Mouse (Mus musculus) heart, embryonic 16.5 days (tissue): ENCODE measurements around the gene Lama4. TPM values are rescaled to one million over a fixed set of nuclear protein-coding genes. Genes with fewer than 3 reads are reported as not detected.

Experiments used
- ATAC-seq: fragments of 200-750 bp; cut with Nextera tagmentation; replicated peaks from 2 replicates; pipeline ENCODE4 v1.8.0; 2017; ENCODE audit warnings: moderate number of reproducible peaks; ENCODE audit not compliant: insufficient read depth, low FRiP score; ENCODE audit errors: extremely low read depth
- H3K27ac ChIP-seq: fragments of 300-500 bp; sonication (generic); 2 replicates; pipeline ENCODE4 v1.5.1; 2014; ENCODE audit warnings: mild to moderate bottlenecking, low read length, control low read depth, moderate library complexity
- H3K27me3 ChIP-seq: fragments of 300-500 bp; sonication (generic); 2 replicates; pipeline ENCODE4 v1.6.1; 2014; ENCODE audit warnings: low read length, mixed read lengths; ENCODE audit not compliant: control insufficient read depth, insufficient read depth
- H3K36me3 ChIP-seq: fragments of 300-500 bp; sonication (generic); 2 replicates; pipeline ENCODE4 v1.6.1; 2014; ENCODE audit not compliant: control insufficient read depth, insufficient read depth
- H3K4me1 ChIP-seq: fragments of 300-500 bp; sonication (generic); 2 replicates; pipeline ENCODE4 v1.6.1; 2014; ENCODE audit warnings: low read length, mixed read lengths; ENCODE audit not compliant: control insufficient read depth, insufficient read depth
- H3K4me2 ChIP-seq: fragments of 300-500 bp; sonication (generic); 2 replicates; pipeline ENCODE4 v1.6.1; 2014; ENCODE audit warnings: low read depth, mild to moderate bottlenecking, control low read depth, low read length
- H3K4me3 ChIP-seq: fragments of 300-500 bp; sonication (generic); 2 replicates; pipeline ENCODE4 v1.5.1; 2014; ENCODE audit warnings: mild to moderate bottlenecking, control low read depth, low read length
- H3K9ac ChIP-seq: fragments of 300-500 bp; sonication (generic); 2 replicates; pipeline ENCODE4 v1.6.1; 2014; ENCODE audit warnings: low read length, control low read depth
- H3K9me3 ChIP-seq: fragments of 300-500 bp; sonication (generic); replicated peaks from 2 replicates; pipeline ENCODE4 v1.6.1; 2016; ENCODE audit warnings: low read length; ENCODE audit not compliant: control insufficient read depth
- WGBS: fragments of 180-500 bp; shearing (Covaris S2); extraction: QIAGEN DNeasy Blood & Tissue Kit; methylation state at CpG from one replicate; pipeline ENCODE4 v1.1.7; 2014; 5-methylcytosine and 5-hydroxymethylcytosine counted together
- polyA plus RNA-seq: library from polyadenylated mRNA; unstranded; fragments of >200 nt; fragmentation: Nextera tagmentation; extraction: Ambion mirVana; gene quantifications from 2 replicates; pipeline ENCODE4 v1.2.1, GENCODE M21; 2015

The Lama4 gene
- polyA plus RNA-seq, 1 experiment from 2014 or later: 105 TPM

DNA sequence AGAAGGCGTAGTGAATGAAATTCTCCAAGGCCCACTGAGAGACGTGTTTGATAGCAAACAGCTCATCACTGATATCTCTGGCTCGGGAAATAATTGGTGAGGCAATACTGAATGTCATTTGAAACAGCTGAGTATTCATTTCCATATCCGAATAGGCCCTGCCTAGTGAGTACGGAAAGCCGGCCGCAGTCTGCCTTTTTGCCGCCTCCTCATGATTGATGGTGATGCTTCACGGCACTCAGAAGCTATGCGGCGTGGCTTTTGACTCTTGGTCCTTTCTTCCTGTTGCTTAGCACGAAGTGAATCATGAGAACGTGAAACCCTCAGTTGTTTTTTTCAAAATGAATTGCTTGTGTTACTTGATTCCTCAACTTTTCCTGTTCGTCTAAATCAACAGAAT lies 175.5 kb downstream of the Lama4 start:
- Histone ChIP-seq H3K27ac (no peak overlapping the region), H3K9ac (no peak overlapping the region), H3K4me2 (no peak overlapping the region), H3K9me3 (no peaks in the 10 kb centered on the region), H3K27me3 (no peaks in the 10 kb centered on the region), H3K36me3 (peaks cover 22% of the 10 kb centered on the region), H3K4me1 (no peaks in the 10 kb centered on the region), H3K4me3 (no peak overlapping the region)
- 87% methylated on average over 14 of the region's 14 CpGs for WGBS
- no peak for ATAC-seq

DNA sequence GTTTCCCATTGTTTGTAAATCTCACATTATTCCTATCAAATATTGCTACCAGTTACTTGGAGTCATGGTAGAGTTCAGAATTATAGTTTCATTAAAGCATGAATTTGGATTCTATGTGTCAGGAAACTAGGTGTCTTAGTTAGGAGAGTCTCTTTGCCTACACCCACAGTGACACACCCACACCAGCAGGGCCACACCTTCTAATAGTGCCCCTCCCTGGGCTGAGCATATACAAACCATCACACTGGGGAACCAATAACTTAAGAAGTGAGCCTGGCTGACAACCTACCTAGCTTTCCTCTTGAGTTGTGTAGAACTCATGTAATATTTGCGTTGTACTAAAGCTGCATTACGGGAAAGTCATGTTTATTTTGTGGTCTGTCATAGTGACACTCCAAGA lies 176.1 kb downstream of the Lama4 start:
- Histone ChIP-seq H3K4me1 (no peaks in the 10 kb centered on the region), H3K36me3 (peaks cover 22% of the 10 kb centered on the region), H3K27me3 (no peaks in the 10 kb centered on the region), H3K4me2 (no peak overlapping the region), H3K27ac (no peak overlapping the region), H3K9ac (no peak overlapping the region), H3K4me3 (no peak overlapping the region), H3K9me3 (no peaks in the 10 kb centered on the region)
- WGBS: 94% methylated on average over 2 of the region's 2 CpGs
- ATAC-seq: no peak

GRCm38 (mm10) chr10:39142216-39142615 lies 176.9 kb downstream of the Lama4 start:
- Histone ChIP-seq H3K27ac (no peak overlapping the region), H3K9ac (no peak overlapping the region), H3K9me3 (no peaks in the 10 kb centered on the region), H3K4me2 (no peak overlapping the region), H3K4me1 (no peaks in the 10 kb centered on the region), H3K36me3 (peaks cover 24% of the 10 kb centered on the region), H3K27me3 (no peaks in the 10 kb centered on the region), H3K4me3 (no peak overlapping the region)
- no peak for ATAC-seq
- 88% methylated on average over 12 of the region's 12 CpGs for WGBS

DNA sequence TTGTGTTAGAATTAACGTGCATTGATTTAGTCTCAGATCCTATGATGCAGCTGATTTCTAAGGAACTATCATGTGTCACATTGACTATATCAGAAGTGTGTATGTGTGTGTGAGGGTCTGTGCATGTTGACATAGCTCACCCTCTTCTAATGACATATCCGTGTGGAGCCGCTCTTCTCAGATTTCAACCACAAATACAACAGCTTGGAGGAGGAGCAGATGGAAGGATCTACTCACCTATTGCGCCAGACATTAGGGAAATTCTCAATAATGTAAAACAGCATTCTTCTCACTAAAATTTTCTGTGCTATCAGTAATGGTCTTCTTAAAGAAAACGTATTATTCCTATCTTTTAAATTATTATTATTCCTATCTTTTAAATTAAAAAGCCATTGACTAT lies 191.4 kb downstream of the Lama4 start:
- Histone ChIP-seq H3K9ac (no peak overlapping the region), H3K4me2 (no peak overlapping the region), H3K36me3 (no peaks in the 10 kb centered on the region), H3K4me1 (no peaks in the 10 kb centered on the region), H3K27ac (no peak overlapping the region), H3K27me3 (no peaks in the 10 kb centered on the region), H3K4me3 (no peak overlapping the region), H3K9me3 (no peaks in the 10 kb centered on the region)
- 82% methylated on average over 5 of the region's 5 CpGs for WGBS
- no peak for ATAC-seq

GRCm38 (mm10) chr10:39157321-39157720 lies 192.0 kb downstream of the Lama4 start:
- no peak overlapping the region for H3K4me3 ChIP-seq
- no peak overlapping the region for H3K9ac ChIP-seq
- no peaks in the 10 kb centered on the region for H3K36me3 ChIP-seq
- no peaks in the 10 kb centered on the region for H3K27me3 ChIP-seq
- ATAC-seq: no peak
- no peaks in the 10 kb centered on the region for H3K4me1 ChIP-seq
- H3K9me3 ChIP-seq: no peaks in the 10 kb centered on the region
- 90% methylated on average over 1 of the region's 1 CpGs for WGBS
- no peak overlapping the region for H3K4me2 ChIP-seq
- H3K27ac ChIP-seq: no peak overlapping the region

- no peak overlapping the region for H3K27ac ChIP-seq
- H3K4me3 ChIP-seq: no peak overlapping the region
- 0 out of 2 replicates have a peak, but pooled peaks cover 3% of the 10 kb centered on the region for H3K4me1 ChIP-seq
- H3K4me2 ChIP-seq: no peak overlapping the region
- no peaks in the 10 kb centered on the region for H3K9me3 ChIP-seq
- no peak overlapping the region for H3K9ac ChIP-seq
- ATAC-seq: no peak
- H3K36me3 ChIP-seq: no peaks in the 10 kb centered on the region
- H3K27me3 ChIP-seq: no peaks in the 10 kb centered on the region
- WGBS: 54% methylated on average over 12 of the region's 12 CpGs
Observed at GRCm38 (mm10) chr10:39158306-39158705, 193.0 kb downstream of the Lama4 start.

Other genes starting within 250 kb of the Lama4 start
- not detected in 2 replicates for gene Rfpl4b, start 143.7 kb upstream of the Lama4 start, polyA plus RNA-seq
- 8.7 and 10.7 TPM in 2 replicates for gene Fam229b, start 168.4 kb downstream of the Lama4 start, polyA plus RNA-seq
- gene Tube1, start 168.5 kb downstream of the Lama4 start, polyA plus RNA-seq: 7.9 and 11.9 TPM in 2 replicates
- 0.15 and 0.26 TPM in 2 replicates for gene Ccn6, start 198.3 kb downstream of the Lama4 start, polyA plus RNA-seq